35 mouse cellular contexts compared by ENCODE assay signal in genomic region chr9:52037493-52037892, GRCm38 (mm10).
"Had no signal": no experiment of that assay in that cellular context is flagged by ENCODE, and none has a peak within 500 bp of the region (broad histone marks: within the 10 kb centered on the region; RNA-seq: fewer than 3 reads in every experiment).

No protein-coding gene starts in this region.

- H3K27me3 ChIP-seq: heart, embryonic 12.5 days; heart, embryonic 13.5 days; heart, embryonic 15.5 days; hindbrain, embryonic 12.5 days; hindbrain, embryonic 13.5 days; hindbrain, embryonic 15.5 days; kidney, embryonic 15.5 days had no signal

- H3K4me1 ChIP-seq: heart, embryonic 10.5 days; heart, embryonic 12.5 days; heart, embryonic 13.5 days; heart, embryonic 15.5 days; hindbrain, embryonic 10.5 days; hindbrain, embryonic 12.5 days; hindbrain, embryonic 13.5 days; hindbrain, embryonic 15.5 days; intestine, embryonic 15.5 days; kidney, embryonic 15.5 days had no signal

- H3K4me3 ChIP-seq: heart, embryonic 10.5 days; heart, embryonic 12.5 days; heart, embryonic 13.5 days; heart, embryonic 15.5 days; hindbrain, embryonic 10.5 days; hindbrain, embryonic 12.5 days; hindbrain, embryonic 13.5 days; hindbrain, embryonic 15.5 days; intestine, embryonic 15.5 days; kidney, embryonic 15.5 days; layer of hippocampus, adult 2 months had no signal

- H3K27ac ChIP-seq: heart, embryonic 10.5 days; heart, embryonic 13.5 days; heart, embryonic 15.5 days; hindbrain, embryonic 10.5 days; hindbrain, embryonic 12.5 days; hindbrain, embryonic 13.5 days; hindbrain, embryonic 14.5 days; hindbrain, embryonic 15.5 days; hindbrain, postnatal 0 days; intestine, embryonic 15.5 days; kidney, embryonic 15.5 days; kidney, postnatal 0 days; layer of hippocampus, adult 2 months had no signal

- H3K36me3 ChIP-seq: heart, embryonic 10.5 days; heart, embryonic 12.5 days; heart, embryonic 13.5 days; heart, embryonic 15.5 days; hindbrain, embryonic 10.5 days; hindbrain, embryonic 12.5 days; hindbrain, embryonic 13.5 days; hindbrain, embryonic 15.5 days; intestine, embryonic 15.5 days; kidney, embryonic 15.5 days had no signal

- ATAC-seq: hindbrain, embryonic 16.5 days; hindbrain, postnatal 0 days; inflammation-experienced regulatory T-cells, adult 6 months; intestine, embryonic 15.5 days; intestine, embryonic 16.5 days; intestine, postnatal 0 days had no signal

- H3K9me3 ChIP-seq: heart, embryonic 10.5 days; heart, embryonic 12.5 days; heart, embryonic 13.5 days; heart, embryonic 15.5 days; hindbrain, embryonic 10.5 days; hindbrain, embryonic 12.5 days; hindbrain, embryonic 13.5 days; hindbrain, embryonic 15.5 days; intestine, embryonic 15.5 days; kidney, embryonic 15.5 days had no signal

- H3K4me2 ChIP-seq: heart, embryonic 11.5 days; heart, embryonic 12.5 days; heart, embryonic 13.5 days; heart, embryonic 15.5 days; hindbrain, embryonic 12.5 days; hindbrain, embryonic 13.5 days; hindbrain, embryonic 14.5 days; hindbrain, embryonic 15.5 days; intestine, embryonic 15.5 days; kidney, embryonic 15.5 days had no signal

- DNase-seq: heart, postnatal 10 days; heart, postnatal 14 days; heart, postnatal 36 days; heart, postnatal 4 days; kidney, adult 11 months; kidney, adult 18-20 months; kidney, adult 2 months; kidney, adult 8-10 months; kidney, adult 9 months; kidney, postnatal 10 days; kidney, postnatal 14 days; kidney, postnatal 25 days; kidney, postnatal 36 days; kidney, postnatal 4 days; layer of hippocampus, adult 9-11 months; layer of hippocampus, postnatal 36 days had no signal

- H3K9ac ChIP-seq: heart, embryonic 12.5 days; heart, embryonic 13.5 days; heart, embryonic 15.5 days; hindbrain, embryonic 12.5 days; hindbrain, embryonic 13.5 days; hindbrain, embryonic 14.5 days; hindbrain, embryonic 15.5 days; intestine, embryonic 15.5 days; kidney, embryonic 15.5 days had no signal
